Mouse (Mus musculus) heart, adult 2 months (tissue): Measurements from ENCODE around the gene 2310034C09Rik. TPM values are rescaled to one million over a fixed set of nuclear protein-coding genes. Genes with fewer than 3 reads are reported as not detected.

Experiments
- DNase-seq, 2 experiments: peaks; one replicate each; pipeline ENCODE4 v3.0.0; 2021
- H3K27ac ChIP-seq: fragments of 200-600 bp; 2 replicates; pipeline ENCODE4 v1.8.1; 2022
- H3K27me3 ChIP-seq: fragments of 200-500 bp; 2 replicates; pipeline ENCODE4 v1.6.1; 2012; ENCODE audit warnings: mild to moderate bottlenecking, low read length, inconsistent platforms, mixed read lengths; ENCODE audit not compliant: control insufficient read depth, insufficient read depth
- H3K36me3 ChIP-seq: fragments of 200-500 bp; 2 replicates; pipeline ENCODE4 v1.6.1; 2012; ENCODE audit warnings: low read length, inconsistent platforms; ENCODE audit not compliant: control insufficient read depth, insufficient read depth
- H3K4me1 ChIP-seq: fragments of 200-500 bp; 2 replicates; pipeline ENCODE4 v1.6.1; 2011; ENCODE audit warnings: low read length; ENCODE audit not compliant: control insufficient read depth, insufficient read depth
- H3K4me3 ChIP-seq: fragments of 200-600 bp; 2 replicates; pipeline ENCODE4 v1.8.1; 2022
- H3K79me2 ChIP-seq: fragments of 200-500 bp; replicated peaks from 2 replicates; pipeline ENCODE4 v1.6.1; 2012; ENCODE audit warnings: mild to moderate bottlenecking, inconsistent platforms, low read length, moderate library complexity, mixed read lengths; ENCODE audit not compliant: control insufficient read depth, insufficient read depth
- H3K9ac ChIP-seq: fragments of 200-500 bp; 2 replicates; pipeline ENCODE4 v1.6.1; 2012; ENCODE audit warnings: low read depth, mild to moderate bottlenecking, control low read depth, inconsistent platforms, low read length, mixed read lengths
- CTCF ChIP-seq: fragments of 200-600 bp; IDR thresholded peaks from 2 replicates; pipeline ENCODE4 v1.8.1; 2022; ENCODE audit warnings: antibody characterized with exemption, mild to moderate bottlenecking, moderate library complexity
- EP300 ChIP-seq: fragments of 200-500 bp; IDR thresholded peaks from 2 replicates; pipeline ENCODE4 v1.6.1; 2011; ENCODE audit warnings: low read depth, low read length, control low read depth; ENCODE audit not compliant: insufficient read depth
- POLR2A ChIP-seq: fragments of 200-500 bp; IDR thresholded peaks from 2 replicates; pipeline ENCODE4 v1.6.1; 2011; ENCODE audit warnings: mild to moderate bottlenecking, low read depth, low read length, control low read depth; ENCODE audit not compliant: insufficient read depth
- WGBS: fragments of 180-500 bp; shearing (Covaris S2); methylation state at CpG from one replicate; pipeline ENCODE4 v1.1.7; 2018; 5-methylcytosine and 5-hydroxymethylcytosine counted together
- intact Hi-C: fragments of 180-260 bp; cut with DNase I; formaldehyde crosslinking; loops from one replicate; pipeline ENCODE4 v1.15.1; 2025
- polyA plus RNA-seq: library from polyadenylated mRNA; depleted of rRNA; stranded (reverse); fragments of >200 nt; gene quantifications from 2 replicates; pipeline ENCODE4 v1.2.3, GENCODE M21; 2012; rRNA removed
- total RNA-seq, 2 experiments: library from RNA; stranded (reverse); gene quantifications; 2 replicates each; pipeline ENCODE4 v1.2.3; 2021

The 2310034C09Rik gene
- total and polyA plus RNA-seq, 3 experiments, result not detected

DNA sequence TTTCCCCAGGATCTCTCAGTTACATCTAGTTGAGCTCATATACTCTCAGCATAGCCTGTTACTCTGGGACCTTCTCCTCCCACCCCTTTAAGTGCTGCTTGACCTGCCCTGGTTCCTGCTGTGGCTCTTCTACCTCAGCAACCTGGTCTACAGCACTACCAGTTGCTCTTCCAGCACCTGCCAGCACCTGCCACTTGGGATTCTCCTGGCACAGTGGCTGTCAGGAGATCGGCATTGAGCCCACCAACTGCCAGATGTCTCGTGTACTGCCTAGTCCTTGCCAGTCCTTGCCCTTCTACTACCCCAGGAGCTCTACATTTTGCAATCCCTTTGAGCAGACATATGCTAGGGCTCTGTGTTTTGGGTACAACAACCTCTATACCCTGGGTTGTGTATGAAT, 28.1 kb downstream of the 2310034C09Rik start:
- H3K36me3 ChIP-seq, result no peaks in the 10 kb centered on the region
- no peak overlapping the region for H3K27ac ChIP-seq
- intact Hi-C loops, result no loop called here
- H3K9ac ChIP-seq, result no peak overlapping the region
- H3K4me3 ChIP-seq, result no peak overlapping the region
- 66% methylated on average over 2 of the region's 2 CpGs for WGBS
- no peaks in the 10 kb centered on the region for H3K4me1 ChIP-seq
- no peak for DNase-seq
- no peaks in the 10 kb centered on the region for H3K79me2 ChIP-seq
- no peak for TF ChIP-seq POLR2A
- TF ChIP-seq EP300, result no peak
- TF ChIP-seq CTCF, result no peak
- no peaks in the 10 kb centered on the region for H3K27me3 ChIP-seq

Other genes starting within 250 kb of the 2310034C09Rik start
- gene Cldn8, start 195.7 kb upstream of the 2310034C09Rik start, total RNA-seq, result not detected
- gene Cldn8, start 195.7 kb upstream of the 2310034C09Rik start, polyA plus RNA-seq, result 0.10 TPM in 1 of 2 replicates, not detected in the other
- not detected for gene Krtap24-1, start 146.6 kb upstream of the 2310034C09Rik start, total RNA-seq
- gene Krtap24-1, start 146.6 kb upstream of the 2310034C09Rik start, polyA plus RNA-seq, result not detected in 2 replicates
- not detected for gene 2310079G19Rik, start 131.2 kb upstream of the 2310034C09Rik start, total RNA-seq
- gene 2310079G19Rik, start 131.2 kb upstream of the 2310034C09Rik start, polyA plus RNA-seq, result not detected in 2 replicates
- not detected for gene Krtap26-1, start 111.1 kb upstream of the 2310034C09Rik start, total RNA-seq
- gene Krtap26-1, start 111.1 kb upstream of the 2310034C09Rik start, polyA plus RNA-seq, result not detected in 2 replicates
- gene Krtap27-1, start 87.2 kb upstream of the 2310034C09Rik start, total RNA-seq, result not detected
- not detected in 2 replicates for gene Krtap27-1, start 87.2 kb upstream of the 2310034C09Rik start, polyA plus RNA-seq
- not detected for gene 2310061N02Rik, start 50.9 kb upstream of the 2310034C09Rik start, total RNA-seq
- gene 2310061N02Rik, start 50.9 kb upstream of the 2310034C09Rik start, polyA plus RNA-seq, result not detected in 2 replicates
- not detected for gene Krtap13-1, start 30.0 kb upstream of the 2310034C09Rik start, total RNA-seq
- not detected in 2 replicates for gene Krtap13-1, start 30.0 kb upstream of the 2310034C09Rik start, polyA plus RNA-seq
- gene Krtap13, start 7.2 kb upstream of the 2310034C09Rik start, total RNA-seq, result not detected
- gene Krtap13, start 7.2 kb upstream of the 2310034C09Rik start, polyA plus RNA-seq, result not detected in 2 replicates
- not detected for gene 2310057N15Rik, start 15.4 kb downstream of the 2310034C09Rik start, total RNA-seq
- not detected in 2 replicates for gene 2310057N15Rik, start 15.4 kb downstream of the 2310034C09Rik start, polyA plus RNA-seq
- not detected for gene Gm5965, start 19.0 kb downstream of the 2310034C09Rik start, total RNA-seq
- not detected in 2 replicates for gene Gm5965, start 19.0 kb downstream of the 2310034C09Rik start, polyA plus RNA-seq
- gene Gm20741, start 53.4 kb downstream of the 2310034C09Rik start, total RNA-seq, result not detected
- gene Gm20741, start 53.4 kb downstream of the 2310034C09Rik start, polyA plus RNA-seq, result not detected in 2 replicates
- not detected for gene Krtap15, start 61.4 kb downstream of the 2310034C09Rik start, total RNA-seq
- not detected in 2 replicates for gene Krtap15, start 61.4 kb downstream of the 2310034C09Rik start, polyA plus RNA-seq
- not detected for gene Krtap14, start 67.3 kb downstream of the 2310034C09Rik start, total RNA-seq
- not detected in 2 replicates for gene Krtap14, start 67.3 kb downstream of the 2310034C09Rik start, polyA plus RNA-seq
- gene Krtap19-1, start 110.6 kb downstream of the 2310034C09Rik start, total RNA-seq, result not detected
- gene Krtap19-1, start 110.6 kb downstream of the 2310034C09Rik start, polyA plus RNA-seq, result not detected in 2 replicates
- gene Krtap19-2, start 115.4 kb downstream of the 2310034C09Rik start, total RNA-seq, result not detected
- gene Krtap19-2, start 115.4 kb downstream of the 2310034C09Rik start, polyA plus RNA-seq, result not detected in 2 replicates
- not detected for gene Krtap19-3, start 119.2 kb downstream of the 2310034C09Rik start, total RNA-seq
- gene Krtap19-3, start 119.2 kb downstream of the 2310034C09Rik start, polyA plus RNA-seq, result not detected in 2 replicates
- not detected for gene Krtap19-4, start 126.2 kb downstream of the 2310034C09Rik start, total RNA-seq
- not detected in 2 replicates for gene Krtap19-4, start 126.2 kb downstream of the 2310034C09Rik start, polyA plus RNA-seq
- gene Krtap19-5, start 137.6 kb downstream of the 2310034C09Rik start, total RNA-seq, result not detected
- not detected in 2 replicates for gene Krtap19-5, start 137.6 kb downstream of the 2310034C09Rik start, polyA plus RNA-seq
- gene Krtap19-9b, start 173.4 kb downstream of the 2310034C09Rik start, total RNA-seq, result not detected
- not detected in 2 replicates for gene Krtap19-9b, start 173.4 kb downstream of the 2310034C09Rik start, polyA plus RNA-seq
- gene Krtap16-3, start 204.0 kb downstream of the 2310034C09Rik start, total RNA-seq, result not detected
- gene Krtap16-3, start 204.0 kb downstream of the 2310034C09Rik start, polyA plus RNA-seq, result not detected in 2 replicates